In genomic region chr4:104368561-104369021, GRCm38 (mm10) we compare ENCODE assay signal across 7 mouse cellular contexts.
DNase-seq lines count a peak whose midpoint lies in the region; ATAC-seq and TF ChIP-seq lines count a peak whose summit lies in the region.

No protein-coding gene starts in this region.

- H3K4me3 ChIP-seq in forebrain, embryonic 14.5 days (ENCODE audit: low read depth, low read length) = peak overlapping the region; percentile 74
- H3K4me3 ChIP-seq in intestine, postnatal 0 days (ENCODE audit: low read depth, low read length) = peak overlapping the region; percentile 77
- H3K4me3 ChIP-seq in limb, embryonic 12.5 days (replicated peaks) = peak overlapping the region; percentile 69

- no peaks in the 10 kb centered on the region for H3K27me3 ChIP-seq in forebrain, embryonic 14.5 days (replicated peaks; ENCODE audit: control insufficient read depth, insufficient read depth, low read length)
- 0 out of 2 replicates have a peak, but pooled peaks cover 14% of the 10 kb centered on the region for H3K27me3 ChIP-seq in intestine, postnatal 0 days (replicated peaks; ENCODE audit: control insufficient read depth, insufficient read depth, low read length)
- peaks cover 70% of the 10 kb centered on the region for H3K27me3 ChIP-seq in limb, embryonic 12.5 days

- peak; percentile 61 for ATAC-seq in forebrain, embryonic 14.5 days
- no peak for ATAC-seq in intestine, postnatal 0 days
- ATAC-seq in limb, embryonic 12.5 days (ENCODE audit: insufficient number of reproducible peaks, insufficient read depth, low FRiP score, low TSS enrichment, low read depth) = peak; percentile 76

- DNase-seq in WW6 (ENCODE audit: low read depth, low spot score) = peak; percentile 77
- peak; percentile 74 for DNase-seq in cerebellum, adult 11 months
- peak; percentile 93 for DNase-seq in forebrain, embryonic 14.5 days (ENCODE audit: low spot score)
- peak; percentile 90 for DNase-seq in retina, postnatal 1 day
- DNase-seq in spleen, postnatal 14 days (ENCODE audit: low spot score in 2 of 2) = no peak

- peaks cover 21% of the 10 kb centered on the region for H3K4me1 ChIP-seq in forebrain, embryonic 14.5 days (ENCODE audit: control insufficient read depth, insufficient read depth, low read length)
- H3K4me1 ChIP-seq in intestine, postnatal 0 days (replicated peaks; ENCODE audit: control insufficient read depth, insufficient read depth, low read length) = no peaks in the 10 kb centered on the region
- peaks cover 23% of the 10 kb centered on the region for H3K4me1 ChIP-seq in limb, embryonic 12.5 days (replicated peaks)

- H3K9me3 ChIP-seq in forebrain, embryonic 14.5 days (replicated peaks; ENCODE audit: control insufficient read depth, low read length) = no peaks in the 10 kb centered on the region
- no peaks in the 10 kb centered on the region for H3K9me3 ChIP-seq in intestine, postnatal 0 days (ENCODE audit: control insufficient read depth)
- no peaks in the 10 kb centered on the region for H3K9me3 ChIP-seq in limb, embryonic 12.5 days

- WGBS in forebrain, embryonic 14.5 days = under 1% methylated on average over 20 of the region's 20 CpGs
- 1% methylated on average over 20 of the region's 20 CpGs for whole genome bisulfite sequencing in intestine, postnatal 0 days
- WGBS in limb, embryonic 12.5 days = 0% methylated on average over 20 of the region's 20 CpGs

- peak overlapping the region; percentile 89 for H3K9ac ChIP-seq in forebrain, embryonic 14.5 days (ENCODE audit: low read length)
- peak overlapping the region; percentile 71; the same call in 1 of the 2 replicates for H3K9ac ChIP-seq in intestine, postnatal 0 days (ENCODE audit: low read depth, low read length)
- H3K9ac ChIP-seq in limb, embryonic 12.5 days (replicated peaks) = peak overlapping the region; percentile 65; the same call in 1 of the 2 replicates

- no peaks in the 10 kb centered on the region for H3K36me3 ChIP-seq in forebrain, embryonic 14.5 days (ENCODE audit: control insufficient read depth, insufficient read depth, low read length)
- no peaks in the 10 kb centered on the region for H3K36me3 ChIP-seq in intestine, postnatal 0 days (ENCODE audit: control insufficient read depth, insufficient read depth)
- H3K36me3 ChIP-seq in limb, embryonic 12.5 days = no peaks in the 10 kb centered on the region

- peak; percentile 49 for TF ChIP-seq CTCF in intestine, postnatal 0 days (IDR thresholded peaks at IDR 0.05; ENCODE audit: low read depth)

- peak overlapping the region; percentile 94 for H3K27ac ChIP-seq in forebrain, embryonic 14.5 days (ENCODE audit: low read depth, low read length)
- no peak overlapping the region for H3K27ac ChIP-seq in intestine, postnatal 0 days (ENCODE audit: low read depth, low read length)
- H3K27ac ChIP-seq in limb, embryonic 12.5 days = peak overlapping the region; percentile 53; the same call in 1 of the 2 replicates

- peak overlapping the region; percentile 74 for H3K4me2 ChIP-seq in forebrain, embryonic 14.5 days (ENCODE audit: low read length)
- H3K4me2 ChIP-seq in intestine, postnatal 0 days (replicated peaks; ENCODE audit: low read depth) = peak overlapping the region; percentile 97
- peak overlapping the region; percentile 94 for H3K4me2 ChIP-seq in limb, embryonic 12.5 days

Comparison
In these comparisons a context has a peak if more than half of its experiments do, and no peak if none do; other contexts are left out.
1. DNase-seq: peak in WW6 (single experiment), cerebellum, adult 11 months (single experiment), forebrain, embryonic 14.5 days (single experiment) and retina, postnatal 1 day (single experiment); none in spleen, postnatal 14 days (0 of 2).
2. Peak in every context shown above with its lines, with median percentiles within 50 percentile points of each other: H3K4me2 ChIP-seq, H3K4me3 ChIP-seq and H3K9ac ChIP-seq.